Mouse (Mus musculus) MEL (cell line): ENCODE measurements at regions not wholly inside any gene's neighbourhood (a gene's known extent, or its start where the extent isn't known, plus 50 kb on each side); places are given as distances from the start of the nearest gene placed in this dataset.

Experiments
- DNase-seq: peaks from one replicate; pipeline ENCODE4 v3.0.0; 2011; ENCODE audit warnings: low read depth, low spot score
- H3K27ac ChIP-seq: 2 replicates; pipeline ENCODE4 v1.5.1; 2012; ENCODE audit warnings: low read depth, mild to moderate bottlenecking, control low read depth, low read length, moderate library complexity; ENCODE audit not compliant: control insufficient read depth
- H3K27me3 ChIP-seq, 2 experiments: fragments of 150-350 bp in 1 of 2; sonication (generic) in 1 of 2; 2 replicates each; pipeline ENCODE4 v1.6.1; 2012; ENCODE audit warnings: low read length in 2 of 2, mild to moderate bottlenecking in 2 of 2, improper control_type of control experiment in 1 of 2, moderate library complexity in 1 of 2; ENCODE audit not compliant: insufficient read depth in 2 of 2, control insufficient read depth in 1 of 2
- H3K36me3 ChIP-seq, 2 experiments: 2 replicates each; pipeline ENCODE4 v1.6.1; 2012 to 2014; ENCODE audit warnings: low read length in 2 of 2, improper control_type of control experiment in 1 of 2, inconsistent platforms in 1 of 2, mild to moderate bottlenecking in 1 of 2; ENCODE audit not compliant: insufficient read depth in 2 of 2, control insufficient read depth in 1 of 2
- H3K4me1 ChIP-seq, 2 experiments: fragments of 150-350 bp in 1 of 2; sonication (generic) in 1 of 2; 2 replicates each; pipeline ENCODE4 v1.6.1; 2012; ENCODE audit warnings: low read length in 2 of 2, improper control_type of control experiment in 1 of 2, mild to moderate bottlenecking in 1 of 2; ENCODE audit not compliant: insufficient read depth in 2 of 2, control insufficient read depth in 1 of 2
- H3K4me3 ChIP-seq, 2 experiments: fragments of 150-350 bp in 1 of 2; sonication (generic) in 1 of 2; 2 replicates each; pipeline ENCODE4 v1.5.1; 2012; ENCODE audit warnings: low read depth in 2 of 2, low read length in 2 of 2, mild to moderate bottlenecking in 2 of 2, moderate library complexity in 2 of 2, control low read depth in 1 of 2, improper control_type of control experiment in 1 of 2; ENCODE audit not compliant: control insufficient read depth in 1 of 2, insufficient read depth in 1 of 2
- H3K79me2 ChIP-seq: 2 replicates; pipeline ENCODE4 v1.6.1; 2012; ENCODE audit warnings: mild to moderate bottlenecking, low read length, moderate library complexity; ENCODE audit not compliant: control insufficient read depth, poor library complexity, insufficient read depth
- H3K9ac ChIP-seq: 2 replicates; pipeline ENCODE4 v1.6.1; 2012; ENCODE audit warnings: low read depth, mild to moderate bottlenecking, control low read depth, low read length, moderate library complexity; ENCODE audit not compliant: control insufficient read depth, poor library complexity, severe bottlenecking
- H3K9me3 ChIP-seq: fragments of 150-350 bp; sonication (generic); replicated peaks from 2 replicates; pipeline ENCODE4 v1.6.1; 2012; ENCODE audit warnings: mild to moderate bottlenecking, low read length, improper control_type of control experiment, moderate library complexity; ENCODE audit not compliant: insufficient read depth
- BHLHE40 ChIP-seq: IDR thresholded peaks from 2 replicates; pipeline ENCODE4 v1.6.1; 2012; ENCODE audit warnings: low read depth, mild to moderate bottlenecking, inconsistent platforms, low read length, improper control_type of control experiment, borderline replicate concordance
- CHD2 ChIP-seq: IDR thresholded peaks from 2 replicates; pipeline ENCODE4 v1.6.1; 2011; ENCODE audit warnings: low read length, improper control_type of control experiment
- ELF1 ChIP-seq: IDR thresholded peaks from 2 replicates; pipeline ENCODE4 v1.6.1; 2014; ENCODE audit warnings: low read depth, mild to moderate bottlenecking, inconsistent platforms, low read length, improper control_type of control experiment, moderate library complexity
- EP300 ChIP-seq, 2 experiments: IDR thresholded peaks; 2 replicates each; pipeline ENCODE4 v1.6.1; 2011; ENCODE audit warnings: improper control_type of control experiment in 2 of 2, low read length in 2 of 2, low read depth in 1 of 2, mild to moderate bottlenecking in 1 of 2
- ETS1 ChIP-seq: IDR thresholded peaks from 2 replicates; pipeline ENCODE4 v1.6.1; 2012; ENCODE audit warnings: low read depth, mild to moderate bottlenecking, inconsistent platforms, low read length, improper control_type of control experiment, moderate library complexity
- GATA1 ChIP-seq: IDR thresholded peaks from 2 replicates; pipeline ENCODE4 v1.6.1; 2011; ENCODE audit warnings: low read depth, low read length, improper control_type of control experiment
- HCFC1 ChIP-seq: IDR thresholded peaks from 2 replicates; pipeline ENCODE4 v1.6.1; 2012; ENCODE audit warnings: low read depth, mild to moderate bottlenecking, inconsistent platforms, low read length, improper control_type of control experiment, moderate library complexity
- JUND ChIP-seq: IDR thresholded peaks from 2 replicates; pipeline ENCODE4 v1.6.1; 2011; ENCODE audit warnings: low read depth, mild to moderate bottlenecking, improper control_type of control experiment, low read length
- KAT2A ChIP-seq: conservative IDR thresholded peaks from 2 replicates; pipeline ENCODE4 v1.6.1; 2012; ENCODE audit warnings: low read depth, low read length, improper control_type of control experiment, inconsistent platforms
- MAFK ChIP-seq: IDR thresholded peaks from 2 replicates; pipeline ENCODE4 v1.6.1; 2011; ENCODE audit warnings: low read depth, mild to moderate bottlenecking, low read length, improper control_type of control experiment, borderline replicate concordance
- MAX ChIP-seq: IDR thresholded peaks from 2 replicates; pipeline ENCODE4 v1.6.1; 2011; ENCODE audit warnings: low read length, improper control_type of control experiment
- MEF2A ChIP-seq: IDR thresholded peaks from 2 replicates; pipeline ENCODE4 v1.6.1; 2014; ENCODE audit warnings: low read depth, mild to moderate bottlenecking, inconsistent platforms, low read length, improper control_type of control experiment; ENCODE audit not compliant: poor library complexity, insufficient replicate concordance, severe bottlenecking; ENCODE audit errors: extremely low read depth
- MXI1 ChIP-seq: IDR thresholded peaks from 2 replicates; pipeline ENCODE4 v1.6.1; 2011; ENCODE audit warnings: mild to moderate bottlenecking, low read depth, low read length, improper control_type of control experiment
- MYB ChIP-seq: IDR thresholded peaks from 2 replicates; pipeline ENCODE4 v1.6.1; 2011; ENCODE audit warnings: mild to moderate bottlenecking, low read depth, low read length, improper control_type of control experiment
- MYC ChIP-seq: IDR thresholded peaks from 2 replicates; pipeline ENCODE4 v1.6.1; 2011; ENCODE audit warnings: low read depth, mild to moderate bottlenecking, low read length, improper control_type of control experiment, moderate library complexity
- NELFE ChIP-seq: IDR thresholded peaks from 2 replicates; pipeline ENCODE4 v1.6.1; 2011; ENCODE audit warnings: low read depth, low read length, improper control_type of control experiment
- POLR2AphosphoS2 ChIP-seq: IDR thresholded peaks from 2 replicates; pipeline ENCODE4 v1.6.1; 2011; ENCODE audit warnings: low read length, improper control_type of control experiment
- POLR2AphosphoS5 ChIP-seq: IDR thresholded peaks from 2 replicates; pipeline ENCODE4 v1.6.1; 2012; ENCODE audit warnings: low read depth, borderline replicate concordance, mild to moderate bottlenecking, inconsistent platforms, low read length, moderate library complexity, mixed read lengths
- SIN3A ChIP-seq: IDR thresholded peaks from 2 replicates; pipeline ENCODE4 v1.6.1; 2012; ENCODE audit warnings: low read length, improper control_type of control experiment, inconsistent platforms
- SMC3 ChIP-seq: IDR thresholded peaks from 2 replicates; pipeline ENCODE4 v1.6.1; 2011; ENCODE audit warnings: low read depth, low read length, improper control_type of control experiment
- TBP ChIP-seq: IDR thresholded peaks from 2 replicates; pipeline ENCODE4 v1.8.0; 2011; ENCODE audit warnings: low read depth, low read length, improper control_type of control experiment
- TCF12 ChIP-seq: IDR thresholded peaks from 2 replicates; pipeline ENCODE4 v1.6.1; 2014; ENCODE audit warnings: low read depth, mild to moderate bottlenecking, inconsistent platforms, low read length, improper control_type of control experiment, moderate library complexity
- USF2 ChIP-seq, 2 experiments: IDR thresholded peaks; 2 replicates each; pipeline ENCODE4 v1.6.1; 2011 to 2012; ENCODE audit warnings: improper control_type of control experiment in 2 of 2, low read length in 2 of 2, borderline replicate concordance in 1 of 2, inconsistent platforms in 1 of 2, low read depth in 1 of 2, mild to moderate bottlenecking in 1 of 2; ENCODE audit not compliant: insufficient read depth in 1 of 2
- ZC3H11A ChIP-seq: IDR thresholded peaks from 2 replicates; pipeline ENCODE4 v1.6.1; 2012; ENCODE audit warnings: low read depth, mild to moderate bottlenecking, inconsistent platforms, low read length, improper control_type of control experiment
- ZNF384 ChIP-seq: IDR thresholded peaks from 2 replicates; pipeline ENCODE4 v1.6.1; 2012; ENCODE audit warnings: low read depth, mild to moderate bottlenecking, inconsistent platforms, low read length, improper control_type of control experiment

DNA sequence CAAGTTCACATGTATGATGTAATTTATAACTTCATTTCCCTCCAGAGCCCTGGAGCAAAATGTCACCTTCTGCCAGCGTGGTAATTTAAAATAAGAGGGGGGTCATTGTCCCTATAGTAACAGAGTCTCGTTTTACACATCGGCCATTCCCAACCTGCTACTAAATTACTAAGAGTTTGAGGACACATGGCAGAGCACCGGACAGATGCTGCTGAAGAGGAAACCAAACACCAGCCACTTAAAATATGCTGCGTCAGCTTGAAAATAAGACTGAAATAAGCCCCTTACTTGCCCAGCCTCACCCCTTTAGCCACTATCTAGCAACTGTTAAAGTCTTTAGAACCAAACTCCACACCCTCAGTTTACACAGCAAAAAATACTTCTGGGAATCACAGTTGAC is 518.1 kb upstream of the Atp11b start:
- no peak overlapping the region for H3K9ac ChIP-seq
- no peaks in the 10 kb centered on the region for H3K9me3 ChIP-seq
- H3K27me3 ChIP-seq: no peaks in the 10 kb centered on the region
- no peaks in the 10 kb centered on the region for H3K79me2 ChIP-seq
- H3K4me1 ChIP-seq: no peaks in the 10 kb centered on the region
- H3K36me3 ChIP-seq: no peaks in the 10 kb centered on the region
- no peak overlapping the region for H3K4me3 ChIP-seq
- H3K27ac ChIP-seq: no peak overlapping the region
- DNase-seq: no peak
- no peak for TF ChIP-seq ZC3H11A

- no peak overlapping the region for H3K9ac ChIP-seq
- no peak overlapping the region for H3K27ac ChIP-seq
- no peak overlapping the region for H3K4me3 ChIP-seq
- no peaks in the 10 kb centered on the region for H3K79me2 ChIP-seq
- no peaks in the 10 kb centered on the region for H3K4me1 ChIP-seq
- H3K27me3 ChIP-seq: no peaks in the 10 kb centered on the region
- no peak for TF ChIP-seq MAFK
- TF ChIP-seq GATA1: no peak
- TF ChIP-seq CHD2: no peak
- no peak for TF ChIP-seq TCF12
- TF ChIP-seq POLR2AphosphoS5: no peak
- TF ChIP-seq JUND: no peak
- no peak for TF ChIP-seq ELF1
- no peak for TF ChIP-seq NELFE
- TF ChIP-seq EP300 (IDR thresholded peaks at IDR 0.05; ENCODE audit: low read depth in 1 of 2, low read length in 2 of 2): no peak
- TF ChIP-seq SIN3A: no peak
- TF ChIP-seq POLR2AphosphoS2: no peak
- no peak for TF ChIP-seq SMC3
- no peak for TF ChIP-seq USF2 (IDR thresholded peaks at IDR 0.05; ENCODE audit: borderline replicate concordance in 1 of 2, insufficient read depth in 1 of 2, low read depth in 1 of 2, low read length in 2 of 2)
- no peak for TF ChIP-seq ZNF384
- TF ChIP-seq ETS1: no peak
- H3K36me3 ChIP-seq: no peaks in the 10 kb centered on the region
- no peaks in the 10 kb centered on the region for H3K9me3 ChIP-seq
- no peak for DNase-seq
These were observed 516.6 kb upstream of the Atp11b start for GRCm38 (mm10) chr3:35237342-35237741.

DNA sequence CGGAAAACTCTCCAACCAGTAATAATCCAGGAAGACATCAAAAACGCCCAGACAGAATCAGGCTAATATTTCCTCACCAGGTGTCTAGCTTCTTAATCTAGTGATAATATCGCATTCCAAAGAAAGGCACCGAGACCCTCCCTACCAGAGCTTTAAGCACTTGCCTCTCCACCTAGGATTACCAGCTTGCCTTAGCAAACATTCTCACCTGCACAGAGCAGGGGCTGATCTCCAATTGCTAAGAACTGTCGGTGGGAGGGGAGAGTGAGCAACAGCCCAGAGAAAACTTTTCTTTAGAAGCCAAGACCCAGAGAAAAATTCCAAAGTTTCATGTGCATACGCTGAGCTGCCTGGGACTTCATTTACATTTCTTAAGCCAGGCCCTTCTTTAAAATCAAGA is 511.6 kb upstream of the Atp11b start:
- H3K79me2 ChIP-seq: no peaks in the 10 kb centered on the region
- no peak overlapping the region for H3K4me3 ChIP-seq
- H3K4me1 ChIP-seq: no peaks in the 10 kb centered on the region
- no peaks in the 10 kb centered on the region for H3K9me3 ChIP-seq
- H3K27me3 ChIP-seq: no peaks in the 10 kb centered on the region
- no peak for DNase-seq
- TF ChIP-seq MXI1 (no peak), MYB (no peak), TCF12 (no peak), ELF1 (no peak), POLR2AphosphoS2 (no peak), SMC3 (no peak), BHLHE40 (no peak), MEF2A (no peak), MYC (no peak), HCFC1 (no peak), ZC3H11A (no peak), JUND (no peak), MAX (no peak), TBP (no peak), KAT2A (no peak), EP300 (IDR thresholded peaks at IDR 0.05; ENCODE audit: low read depth in 1 of 2, low read length in 2 of 2) (no peak)
- no peak overlapping the region for H3K27ac ChIP-seq
- H3K36me3 ChIP-seq: no peaks in the 10 kb centered on the region
- no peak overlapping the region for H3K9ac ChIP-seq
